Mouse (Mus musculus): ENCODE data around the gene Cabs1. TPM values are rescaled to one million over a fixed set of nuclear protein-coding genes. Genes with fewer than 3 reads are reported as not detected.

The Cabs1 gene
- total and polyA plus RNA-seq, 2 experiments: not detected

DNA sequence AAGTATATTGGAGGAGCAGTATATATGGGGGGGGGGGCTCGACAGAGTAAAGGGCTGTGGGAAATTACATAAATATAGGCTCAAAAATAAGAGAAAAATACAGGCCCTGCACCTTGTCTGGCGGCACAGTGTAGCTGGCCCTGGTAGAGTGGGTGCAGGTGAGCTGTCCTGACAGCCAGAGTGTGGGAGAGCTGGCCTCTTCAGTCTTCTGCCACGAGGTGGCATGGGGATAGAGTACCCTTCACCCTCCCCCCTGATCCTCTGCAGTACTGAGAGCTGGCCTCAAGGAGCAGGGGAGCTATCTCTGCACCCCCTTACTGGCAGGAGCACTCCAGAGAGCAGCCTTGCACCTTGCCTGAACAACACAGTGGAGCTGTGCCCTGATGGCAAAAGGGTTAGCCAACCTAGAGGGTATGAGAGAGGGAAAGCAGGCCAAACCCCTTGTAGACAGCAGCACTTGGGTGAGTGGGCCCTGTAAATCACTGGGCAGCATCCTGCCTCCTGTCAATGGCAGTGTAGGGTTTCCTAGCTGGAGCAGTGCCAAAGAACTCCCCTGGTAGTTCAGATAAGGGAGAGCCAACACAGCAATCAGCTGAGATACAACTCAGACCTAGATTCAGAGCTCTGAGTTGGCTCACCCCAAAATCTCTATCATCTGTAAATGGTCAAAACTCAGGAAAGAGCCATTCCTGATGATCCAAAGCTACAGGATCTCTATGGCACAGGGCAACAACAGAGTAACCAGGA, 3.4 kb downstream of the Cabs1 start:
- WGBS: 48% methylated on average over 3 of the region's 3 CpGs
- Histone ChIP-seq H3K27ac (replicated peaks; ENCODE audit: insufficient read depth, low read depth, low read length) (no peak overlapping the region), H3K27me3 (ENCODE audit: control insufficient read depth, insufficient read depth, low read length) (no peaks in the 10 kb centered on the region), H3K4me3 (ENCODE audit: insufficient read depth, low read depth, low read length) (no peak overlapping the region), H3K9ac (ENCODE audit: low read depth, low read length) (no peak overlapping the region), H3K4me1 (ENCODE audit: control insufficient read depth, insufficient read depth, low read length) (no peaks in the 10 kb centered on the region), H3K36me3 (ENCODE audit: control insufficient read depth, insufficient read depth, low read length) (no peaks in the 10 kb centered on the region), H3K79me2 (ENCODE audit: control insufficient read depth, insufficient read depth, low read length) (no peaks in the 10 kb centered on the region)
- DNase-seq (ENCODE audit: extremely low read depth, low read depth, low spot score): no peak
- TF ChIP-seq POLR2A (IDR thresholded peaks at IDR 0.05; ENCODE audit: extremely low read depth, insufficient read depth, low read length): no peak
- TF ChIP-seq CTCF (IDR thresholded peaks at IDR 0.05; ENCODE audit: low read depth, low read length): no peak

- Histone ChIP-seq H3K4me1 (ENCODE audit: control insufficient read depth, insufficient read depth, low read length) (no peaks in the 10 kb centered on the region), H3K4me3 (ENCODE audit: insufficient read depth, low read depth, low read length) (no peak within 1 kb of the TSS), H3K9ac (ENCODE audit: low read depth, low read length) (no peak within 1 kb of the TSS), H3K79me2 (ENCODE audit: control insufficient read depth, insufficient read depth, low read length) (no peaks in the 10 kb centered on the region), H3K27me3 (ENCODE audit: control insufficient read depth, insufficient read depth, low read length) (no peaks in the 10 kb centered on the region), H3K36me3 (ENCODE audit: control insufficient read depth, insufficient read depth, low read length) (no peaks in the 10 kb centered on the region), H3K27ac (replicated peaks; ENCODE audit: insufficient read depth, low read depth, low read length) (no peak within 1 kb of the TSS)
- no peak for DNase-seq (ENCODE audit: extremely low read depth, low read depth, low spot score)
- TF ChIP-seq POLR2A (IDR thresholded peaks at IDR 0.05; ENCODE audit: extremely low read depth, insufficient read depth, low read length) (no peak), CTCF (IDR thresholded peaks at IDR 0.05; ENCODE audit: low read depth, low read length) (no peak)
- WGBS: 77% methylated on average over 3 of the region's 3 CpGs
Observed at GRCm38 (mm10) chr5:88002249-88002648, 23.0 kb downstream of the Cabs1 start, which contains the start of gene Smr3a. Gene Smr3a, plus strand, starts transcription at chr5:88002549.

- Histone ChIP-seq H3K79me2 (ENCODE audit: control insufficient read depth, insufficient read depth, low read length) (no peaks in the 10 kb centered on the region), H3K9ac (ENCODE audit: low read depth, low read length) (no peak overlapping the region), H3K4me1 (ENCODE audit: control insufficient read depth, insufficient read depth, low read length) (no peaks in the 10 kb centered on the region), H3K27me3 (ENCODE audit: control insufficient read depth, insufficient read depth, low read length) (no peaks in the 10 kb centered on the region), H3K36me3 (ENCODE audit: control insufficient read depth, insufficient read depth, low read length) (no peaks in the 10 kb centered on the region), H3K4me3 (ENCODE audit: insufficient read depth, low read depth, low read length) (no peak overlapping the region), H3K27ac (replicated peaks; ENCODE audit: insufficient read depth, low read depth, low read length) (no peak overlapping the region)
- no peak for DNase-seq (ENCODE audit: extremely low read depth, low read depth, low spot score)
- no peak for TF ChIP-seq POLR2A (IDR thresholded peaks at IDR 0.05; ENCODE audit: extremely low read depth, insufficient read depth, low read length)
- TF ChIP-seq CTCF (IDR thresholded peaks at IDR 0.05; ENCODE audit: low read depth, low read length): no peak
Observed at GRCm38 (mm10) chr5:88005241-88005640, 26.0 kb downstream of the Cabs1 start.

Other genes starting within 250 kb of the Cabs1 start
- not detected in 2 replicates for gene Csn1s2a, start 204.9 kb upstream of the Cabs1 start, total RNA-seq (2014; rRNA removed)
- gene Csn1s2a, start 204.9 kb upstream of the Cabs1 start, polyA plus RNA-seq (2012; rRNA removed): not detected in 2 replicates
- gene Csn1s2b, start 171.4 kb upstream of the Cabs1 start, total RNA-seq (2014; rRNA removed): not detected in 2 replicates
- gene Csn1s2b, start 171.4 kb upstream of the Cabs1 start, polyA plus RNA-seq (2012; rRNA removed): not detected in 2 replicates
- not detected in 2 replicates for gene Prr27, start 153.8 kb upstream of the Cabs1 start, total RNA-seq (2014; rRNA removed)
- not detected in 2 replicates for gene Prr27, start 153.8 kb upstream of the Cabs1 start, polyA plus RNA-seq (2012; rRNA removed)
- gene Odam, start 94.4 kb upstream of the Cabs1 start, total RNA-seq (2014; rRNA removed): not detected in 2 replicates
- not detected in 2 replicates for gene Odam, start 94.4 kb upstream of the Cabs1 start, polyA plus RNA-seq (2012; rRNA removed)
- gene Csn3, start 53.9 kb upstream of the Cabs1 start, total RNA-seq (2014; rRNA removed): not detected in 2 replicates
- not detected in 2 replicates for gene Csn3, start 53.9 kb upstream of the Cabs1 start, polyA plus RNA-seq (2012; rRNA removed)
- gene 2310003L06Rik, start 10.0 kb upstream of the Cabs1 start, total RNA-seq (2014; rRNA removed): not detected in 2 replicates
- gene 2310003L06Rik, start 10.0 kb upstream of the Cabs1 start, polyA plus RNA-seq (2012; rRNA removed): not detected in 2 replicates
- gene Gm28434, start 9.9 kb upstream of the Cabs1 start, total RNA-seq (2014; rRNA removed): not detected in 2 replicates
- gene Gm28434, start 9.9 kb upstream of the Cabs1 start, polyA plus RNA-seq (2012; rRNA removed): not detected in 2 replicates
- gene Smr3a, start 23.1 kb downstream of the Cabs1 start, total RNA-seq (2014; rRNA removed): not detected in 2 replicates
- gene Smr3a, start 23.1 kb downstream of the Cabs1 start, polyA plus RNA-seq (2012; rRNA removed): not detected in 2 replicates
- gene Smr2, start 107.1 kb downstream of the Cabs1 start, total RNA-seq (2014; rRNA removed): not detected in 2 replicates
- gene Smr2, start 107.1 kb downstream of the Cabs1 start, polyA plus RNA-seq (2012; rRNA removed): not detected in 2 replicates
- gene Gm11116, start 132.1 kb downstream of the Cabs1 start, total RNA-seq (2014; rRNA removed): not detected in 2 replicates
- gene Gm11116, start 132.1 kb downstream of the Cabs1 start, polyA plus RNA-seq (2012; rRNA removed): not detected in 2 replicates
- gene Gm11115, start 174.7 kb downstream of the Cabs1 start, total RNA-seq (2014; rRNA removed): not detected in 2 replicates
- not detected in 2 replicates for gene Gm11115, start 174.7 kb downstream of the Cabs1 start, polyA plus RNA-seq (2012; rRNA removed)